Mouse (Mus musculus): ENCODE results near the gene Dstn. TPM values are rescaled to one million over a fixed set of nuclear protein-coding genes. Genes with fewer than 3 reads are reported as not detected.

Gene Dstn
- polyA plus RNA-seq, 1 experiment from 2014 or later, result 473 TPM

DNA sequence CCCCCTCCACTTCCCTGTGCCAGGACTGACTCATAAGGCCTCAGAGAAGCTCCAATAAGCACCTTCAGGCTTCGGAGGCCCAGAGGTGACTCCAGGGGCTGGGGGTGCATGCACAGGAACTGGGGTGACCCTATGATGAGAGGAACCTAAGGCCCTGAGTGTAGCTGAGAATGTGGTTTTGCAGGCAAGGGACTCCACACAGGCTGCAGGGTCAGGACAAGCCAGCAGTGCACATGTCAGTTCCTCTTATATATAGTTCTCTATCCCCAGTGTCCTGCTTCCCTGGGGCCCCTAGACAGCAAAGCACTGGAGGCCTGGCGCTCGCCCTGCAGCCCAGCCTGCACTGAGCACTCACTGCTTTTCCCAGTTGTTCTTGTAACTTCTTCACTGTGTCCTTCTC is 32.9 kb downstream of the Dstn start:
- H3K4me3 ChIP-seq (ENCODE audit: low read depth, low read length), result no peak overlapping the region
- no peak overlapping the region for H3K27ac ChIP-seq (ENCODE audit: low read depth)
- no peak overlapping the region for H3K9ac ChIP-seq
- no peaks in the 10 kb centered on the region for H3K4me1 ChIP-seq (ENCODE audit: insufficient read depth)
- DNase-seq, result no peak
- H3K36me3 ChIP-seq (ENCODE audit: insufficient read depth), result peaks cover 98% of the 10 kb centered on the region
- no peak for ATAC-seq (ENCODE audit: insufficient read depth)
- H3K9me3 ChIP-seq (ENCODE audit: low read depth, low read length), result no peaks in the 10 kb centered on the region
- no peak overlapping the region for H3K4me2 ChIP-seq
- TF ChIP-seq CTCF (IDR thresholded peaks at IDR 0.05; ENCODE audit: low read depth), result no peak
- H3K27me3 ChIP-seq (ENCODE audit: insufficient read depth, low read length), result no peaks in the 10 kb centered on the region
- 80% methylated on average over 3 of the region's 3 CpGs for WGBS

DNA sequence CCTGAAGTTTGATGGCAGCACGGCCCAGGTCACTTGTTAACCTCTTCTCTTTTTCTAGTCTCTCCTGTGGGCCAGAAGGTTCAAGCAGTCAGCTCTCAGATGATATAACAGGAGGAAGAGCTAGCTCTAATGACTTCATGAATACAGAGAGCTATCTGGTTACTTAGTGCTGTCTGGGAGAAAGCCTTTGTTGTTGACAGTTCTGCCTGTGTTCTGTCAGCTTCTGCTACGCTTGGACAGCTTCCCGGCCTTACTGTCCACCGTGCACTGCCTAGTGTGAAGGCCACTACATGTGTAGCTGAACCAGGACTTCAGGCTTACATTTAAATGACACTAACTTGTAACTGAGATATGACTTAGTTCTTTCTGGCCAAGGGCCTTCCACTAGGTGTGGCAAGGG is 33.3 kb downstream of the Dstn start:
- Histone ChIP-seq H3K9ac (no peak overlapping the region), H3K36me3 (ENCODE audit: insufficient read depth) (peaks cover 99% of the 10 kb centered on the region), H3K4me3 (ENCODE audit: low read depth, low read length) (no peak overlapping the region), H3K4me1 (ENCODE audit: insufficient read depth) (no peaks in the 10 kb centered on the region), H3K27ac (ENCODE audit: low read depth) (no peak overlapping the region), H3K9me3 (ENCODE audit: low read depth, low read length) (no peaks in the 10 kb centered on the region), H3K27me3 (ENCODE audit: insufficient read depth, low read length) (no peaks in the 10 kb centered on the region), H3K4me2 (no peak overlapping the region)
- no peak for TF ChIP-seq CTCF (IDR thresholded peaks at IDR 0.05; ENCODE audit: low read depth)
- ATAC-seq (ENCODE audit: insufficient read depth) (no peak), DNase-seq (no peak)
- 75% methylated on average over 4 of the region's 4 CpGs for WGBS

DNA sequence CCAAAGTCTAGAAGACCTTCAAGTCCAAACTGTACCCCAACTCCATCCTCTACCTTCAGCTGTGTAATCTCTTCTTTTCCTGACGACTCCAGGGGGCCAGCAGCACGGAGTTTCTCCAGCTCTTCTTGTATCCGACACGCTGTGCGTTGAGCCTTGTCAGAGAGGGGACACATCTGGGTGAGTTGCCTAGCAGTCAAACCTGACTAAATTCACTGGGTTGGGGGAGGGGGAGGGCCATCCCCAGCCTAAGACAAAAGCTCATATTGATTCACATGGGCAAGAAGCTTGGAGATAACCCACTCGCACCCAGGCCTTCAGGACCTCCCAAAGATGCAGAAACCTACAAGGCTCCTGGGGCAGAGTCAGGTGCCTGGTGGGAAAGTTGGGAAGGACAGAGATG is 34.1 kb downstream of the Dstn start:
- TF ChIP-seq CTCF (IDR thresholded peaks at IDR 0.05; ENCODE audit: low read depth), result no peak
- Histone ChIP-seq H3K9ac (no peak overlapping the region), H3K4me2 (no peak overlapping the region), H3K27me3 (ENCODE audit: insufficient read depth, low read length) (no peaks in the 10 kb centered on the region), H3K36me3 (ENCODE audit: insufficient read depth) (peaks cover 99% of the 10 kb centered on the region), H3K9me3 (ENCODE audit: low read depth, low read length) (no peaks in the 10 kb centered on the region), H3K4me3 (ENCODE audit: low read depth, low read length) (no peak overlapping the region), H3K27ac (ENCODE audit: low read depth) (no peak overlapping the region), H3K4me1 (ENCODE audit: insufficient read depth) (no peaks in the 10 kb centered on the region)
- 91% methylated on average over 6 of the region's 6 CpGs for WGBS
- ATAC-seq (ENCODE audit: insufficient read depth) (no peak), DNase-seq (no peak)

DNA sequence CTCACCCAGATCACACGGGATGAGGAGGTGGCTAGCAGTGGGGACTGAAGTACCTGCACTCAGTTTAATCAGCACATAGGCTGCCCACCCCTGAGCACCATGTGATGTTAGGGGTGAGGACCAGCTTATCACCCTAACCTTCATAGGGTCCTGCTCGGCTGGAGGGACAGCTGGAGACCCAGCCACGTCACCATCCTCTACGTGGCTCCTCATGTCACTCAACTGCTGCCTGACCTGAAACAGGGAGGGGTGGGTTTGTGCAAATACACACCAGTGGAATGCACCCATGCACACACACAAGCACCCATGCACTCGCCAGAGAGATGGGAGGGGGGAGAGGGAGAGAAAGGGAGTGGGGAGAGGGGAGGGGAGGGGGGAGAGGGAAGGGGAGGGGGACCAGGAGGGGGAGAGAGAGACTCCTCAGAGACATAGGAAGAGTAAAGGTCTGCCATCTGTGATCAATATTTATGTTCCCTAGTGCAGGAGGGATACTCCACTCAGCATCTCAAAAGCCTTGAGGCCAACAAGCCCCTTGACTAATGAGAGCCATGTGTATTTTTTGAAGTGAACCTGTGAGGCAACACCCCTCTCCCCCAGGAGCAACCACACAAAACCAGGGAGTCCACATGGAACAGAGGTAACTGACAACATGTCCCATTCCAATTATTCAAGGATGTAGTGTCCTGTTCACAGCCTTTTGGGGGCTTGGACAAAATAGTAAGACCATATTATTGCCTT is 35.3 kb downstream of the Dstn start:
- Histone ChIP-seq H3K4me3 (ENCODE audit: low read depth, low read length) (no peak overlapping the region), H3K4me2 (no peak overlapping the region), H3K9ac (no peak overlapping the region), H3K27me3 (ENCODE audit: insufficient read depth, low read length) (no peaks in the 10 kb centered on the region), H3K9me3 (ENCODE audit: low read depth, low read length) (no peaks in the 10 kb centered on the region), H3K4me1 (ENCODE audit: insufficient read depth) (no peaks in the 10 kb centered on the region), H3K36me3 (ENCODE audit: insufficient read depth) (peaks cover 100% of the 10 kb centered on the region), H3K27ac (ENCODE audit: low read depth) (no peak overlapping the region)
- 52% methylated on average over 5 of the region's 5 CpGs for WGBS
- TF ChIP-seq CTCF (IDR thresholded peaks at IDR 0.05; ENCODE audit: low read depth), result no peak
- DNase-seq, result no peak
- ATAC-seq (ENCODE audit: insufficient read depth), result no peak

DNA sequence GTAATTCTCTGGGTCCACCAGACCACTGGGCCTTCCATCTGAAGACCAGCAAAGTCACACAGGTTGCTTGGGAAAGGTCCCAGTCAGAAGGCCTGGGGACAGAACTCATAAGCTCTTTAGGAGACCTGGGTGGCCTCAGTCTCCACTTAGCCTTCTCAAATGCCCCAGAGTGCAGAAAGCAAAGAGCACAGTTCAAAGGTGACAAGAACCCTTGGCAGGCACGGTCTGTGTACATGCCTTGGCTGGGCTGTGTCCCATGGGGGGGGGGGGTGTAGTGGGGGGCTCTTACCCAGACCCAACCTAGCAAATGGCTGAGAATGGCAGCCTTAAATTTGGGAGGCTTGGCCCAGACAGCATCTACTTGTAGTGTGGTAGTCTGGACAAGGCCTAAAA is 35.9 kb downstream of the Dstn start:
- H3K4me3 ChIP-seq (ENCODE audit: low read depth, low read length), result no peak overlapping the region
- H3K9me3 ChIP-seq (ENCODE audit: low read depth, low read length), result no peaks in the 10 kb centered on the region
- peaks cover 100% of the 10 kb centered on the region for H3K36me3 ChIP-seq (ENCODE audit: insufficient read depth)
- no peak for TF ChIP-seq CTCF (IDR thresholded peaks at IDR 0.05; ENCODE audit: low read depth)
- H3K27ac ChIP-seq (ENCODE audit: low read depth), result no peak overlapping the region
- WGBS, result 57% methylated on average over 1 of the region's 1 CpGs
- DNase-seq, result no peak
- H3K27me3 ChIP-seq (ENCODE audit: insufficient read depth, low read length), result no peaks in the 10 kb centered on the region
- H3K9ac ChIP-seq, result no peak overlapping the region
- H3K4me2 ChIP-seq, result no peak overlapping the region
- ATAC-seq (ENCODE audit: insufficient read depth), result no peak
- no peaks in the 10 kb centered on the region for H3K4me1 ChIP-seq (ENCODE audit: insufficient read depth)

DNA sequence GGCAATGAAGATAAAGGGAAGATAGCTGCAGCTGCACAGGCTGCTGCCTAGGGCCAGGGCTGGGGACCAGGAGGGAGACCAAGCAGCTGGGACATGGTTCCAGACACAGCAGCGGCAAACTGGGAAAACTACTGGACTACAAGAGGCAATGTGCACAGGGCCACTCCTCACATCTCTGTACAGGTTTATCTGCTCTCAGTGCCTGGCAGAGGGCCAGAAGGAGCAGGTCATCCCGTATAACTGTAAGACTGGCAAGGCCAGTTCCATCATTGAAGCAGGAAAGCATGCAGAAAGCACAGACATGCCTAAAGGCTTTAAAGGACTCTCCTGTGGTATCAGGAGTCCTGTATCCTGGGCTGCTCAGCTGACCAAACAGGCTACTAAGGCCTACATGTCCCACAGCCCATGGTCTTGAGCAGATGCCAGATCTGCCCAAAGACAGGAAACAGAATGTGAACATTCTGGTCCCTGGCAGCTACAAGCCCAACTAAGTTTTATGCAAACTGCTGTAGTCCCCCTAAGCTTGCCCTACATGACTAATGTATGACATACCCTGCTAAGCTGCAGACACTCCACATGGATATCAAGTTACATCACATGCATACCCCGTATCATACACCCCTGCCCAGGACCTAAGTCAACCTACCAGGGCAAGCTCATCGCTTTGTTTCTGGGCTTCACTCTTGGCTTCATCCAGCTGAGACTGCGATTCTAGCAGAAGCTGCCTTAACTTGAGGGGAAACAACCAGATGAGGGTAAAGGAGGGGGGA is 36.6 kb downstream of the Dstn start:
- TF ChIP-seq CTCF (IDR thresholded peaks at IDR 0.05; ENCODE audit: low read depth), result no peak
- H3K27ac ChIP-seq (ENCODE audit: low read depth), result no peak overlapping the region
- H3K4me3 ChIP-seq (ENCODE audit: low read depth, low read length), result no peak overlapping the region
- peaks cover 100% of the 10 kb centered on the region for H3K36me3 ChIP-seq (ENCODE audit: insufficient read depth)
- ATAC-seq (ENCODE audit: insufficient read depth) (no peak; the same call in 1 of the 2 replicates), DNase-seq (no peak)
- H3K4me2 ChIP-seq, result no peak overlapping the region
- no peaks in the 10 kb centered on the region for H3K27me3 ChIP-seq (ENCODE audit: insufficient read depth, low read length)
- H3K4me1 ChIP-seq (ENCODE audit: insufficient read depth), result no peaks in the 10 kb centered on the region
- WGBS, result 68% methylated on average over 5 of the region's 5 CpGs
- no peak overlapping the region for H3K9ac ChIP-seq
- H3K9me3 ChIP-seq (ENCODE audit: low read depth, low read length), result no peaks in the 10 kb centered on the region

DNA sequence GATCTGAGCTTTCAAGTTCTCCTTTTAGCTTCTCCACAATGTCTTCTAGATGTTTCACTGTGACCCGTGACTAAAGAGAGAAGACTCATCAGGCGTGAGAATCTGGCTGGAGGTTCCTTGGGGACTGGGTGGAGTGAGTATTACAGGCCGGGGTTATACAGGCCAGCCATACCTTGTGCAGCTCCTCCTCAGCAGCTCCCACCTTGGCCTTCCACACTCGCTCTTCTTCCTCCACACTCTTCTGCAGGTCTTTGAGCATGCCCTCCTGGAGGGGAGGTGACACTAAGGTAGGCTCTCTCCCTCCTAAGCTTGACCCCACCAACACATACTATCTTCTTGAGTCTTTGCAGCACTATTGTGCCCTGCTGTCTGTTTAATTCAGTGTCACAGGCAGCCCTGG is 38.8 kb downstream of the Dstn start:
- WGBS, result 89% methylated on average over 4 of the region's 4 CpGs
- DNase-seq, result no peak
- H3K4me3 ChIP-seq (ENCODE audit: low read depth, low read length), result no peak overlapping the region
- H3K9me3 ChIP-seq (ENCODE audit: low read depth, low read length), result no peaks in the 10 kb centered on the region
- H3K4me1 ChIP-seq (ENCODE audit: insufficient read depth), result no peaks in the 10 kb centered on the region
- H3K27ac ChIP-seq (ENCODE audit: low read depth), result no peak overlapping the region
- no peak overlapping the region for H3K4me2 ChIP-seq
- TF ChIP-seq CTCF (IDR thresholded peaks at IDR 0.05; ENCODE audit: low read depth), result no peak
- no peaks in the 10 kb centered on the region for H3K27me3 ChIP-seq (ENCODE audit: insufficient read depth, low read length)
- H3K36me3 ChIP-seq (ENCODE audit: insufficient read depth), result peaks cover 93% of the 10 kb centered on the region
- H3K9ac ChIP-seq, result no peak overlapping the region
- no peak for ATAC-seq (ENCODE audit: insufficient read depth)

All from lung, embryonic 14.5 days (tissue).